ENCODE assay signal across 8 mouse cellular contexts in the genomic region with DNA sequence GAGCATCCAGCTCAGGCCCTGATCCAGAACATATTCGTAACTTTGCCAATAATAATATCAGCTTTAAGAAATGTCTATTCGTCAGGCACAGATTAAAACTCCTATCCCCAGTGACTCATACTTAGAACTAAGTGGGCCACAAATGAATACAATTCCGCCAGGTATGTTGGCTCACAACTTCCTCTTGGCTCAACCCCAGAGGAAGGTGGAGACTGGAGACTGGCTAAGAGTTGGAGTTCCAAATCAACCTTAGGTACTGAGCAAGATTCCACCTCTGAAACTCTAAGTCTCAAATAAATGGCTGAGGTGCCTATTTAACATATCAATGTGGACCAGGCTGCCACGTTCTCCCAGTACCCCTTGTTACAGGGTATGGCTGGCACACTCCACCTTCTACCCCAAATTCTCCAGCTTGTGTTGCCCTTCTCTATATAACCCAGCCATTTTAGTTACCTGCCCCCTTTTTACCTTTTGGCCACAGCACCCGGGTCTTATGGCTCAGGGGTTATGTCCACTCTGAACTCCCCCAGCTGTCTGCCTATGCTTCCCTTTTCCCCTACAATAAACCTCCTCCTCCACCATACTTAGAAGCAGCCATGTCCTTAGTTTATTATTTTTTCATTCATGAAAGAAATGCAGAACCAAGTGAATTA. TPM values are rescaled to one million over a fixed set of nuclear protein-coding genes. Genes with fewer than 3 reads are reported as not detected.
A peak's percentile ranks its signal among the peaks of the same experiment; 100 is the strongest.
DNase-seq lines count a peak whose midpoint lies in the region; ATAC-seq and TF ChIP-seq lines count a peak whose summit lies in the region.

No protein-coding gene starts in this region.

- H3K4me1 ChIP-seq in forebrain, embryonic 11.5 days (replicated peaks; ENCODE audit: control insufficient read depth, insufficient read depth, low read length), result no peaks in the 10 kb centered on the region
- no peaks in the 10 kb centered on the region for H3K4me1 ChIP-seq in kidney, postnatal 0 days (replicated peaks; ENCODE audit: insufficient read depth, low read length)
- peaks cover 4% of the 10 kb centered on the region for H3K4me1 ChIP-seq in midbrain, embryonic 12.5 days

- H3K27me3 ChIP-seq in forebrain, embryonic 11.5 days (ENCODE audit: control insufficient read depth, insufficient read depth, low read length), result no peaks in the 10 kb centered on the region
- no peaks in the 10 kb centered on the region for H3K27me3 ChIP-seq in kidney, postnatal 0 days (ENCODE audit: insufficient read depth, low read length)
- 0 out of 2 replicates have a peak, but pooled peaks cover 9% of the 10 kb centered on the region for H3K27me3 ChIP-seq in midbrain, embryonic 12.5 days

- ATAC-seq in forebrain, embryonic 11.5 days (replicated peaks; ENCODE audit: low FRiP score), result peak; percentile 27; the same call in 1 of the 2 replicates
- no peak for ATAC-seq in kidney, postnatal 0 days (replicated peaks; ENCODE audit: low FRiP score, low read depth)
- peak; percentile 29 for ATAC-seq in midbrain, embryonic 12.5 days (ENCODE audit: low FRiP score, low read depth)

- H3K4me2 ChIP-seq in forebrain, embryonic 11.5 days (ENCODE audit: low read depth, low read length, severe bottlenecking), result peak overlapping the region; percentile 51
- peak overlapping the region; percentile 56 for H3K4me2 ChIP-seq in kidney, postnatal 0 days (ENCODE audit: low read length)
- peak overlapping the region; percentile 57 for H3K4me2 ChIP-seq in midbrain, embryonic 12.5 days (replicated peaks)

- H3K9ac ChIP-seq in forebrain, embryonic 11.5 days (ENCODE audit: low read length), result peak overlapping the region; percentile 63; the same call in 1 of the 2 replicates
- H3K9ac ChIP-seq in kidney, postnatal 0 days (ENCODE audit: low read depth, low read length), result peak overlapping the region; percentile 67; the same call in 1 of the 2 replicates
- peak overlapping the region; percentile 59 for H3K9ac ChIP-seq in midbrain, embryonic 12.5 days (replicated peaks)

- H3K4me3 ChIP-seq in forebrain, embryonic 11.5 days (ENCODE audit: low read depth, low read length), result peak overlapping the region; percentile 51
- H3K4me3 ChIP-seq in kidney, postnatal 0 days (replicated peaks; ENCODE audit: low read depth, low read length), result peak overlapping the region; percentile 54
- peak overlapping the region; percentile 54 for H3K4me3 ChIP-seq in midbrain, embryonic 12.5 days

- WGBS in forebrain, embryonic 11.5 days, result 69% methylated on average over 5 of the region's 5 CpGs
- WGBS in kidney, postnatal 0 days, result 67% methylated on average over 5 of the region's 5 CpGs
- WGBS in midbrain, embryonic 12.5 days, result 68% methylated on average over 5 of the region's 5 CpGs

- H3K36me3 ChIP-seq in forebrain, embryonic 11.5 days (ENCODE audit: control insufficient read depth, insufficient read depth, low read length), result no peaks in the 10 kb centered on the region; the same call in none of the 2 replicates
- H3K36me3 ChIP-seq in kidney, postnatal 0 days (ENCODE audit: insufficient read depth, low read length), result peaks cover 13% of the 10 kb centered on the region; the same call in 1 of the 2 replicates
- H3K36me3 ChIP-seq in midbrain, embryonic 12.5 days, result peaks cover 26% of the 10 kb centered on the region

- peak; percentile 6 for DNase-seq in layer of hippocampus, adult 11-12 months (ENCODE audit: low spot score)
- DNase-seq in layer of hippocampus, adult 8-10 months (ENCODE audit: low spot score in 2 of 2), result no peak
- DNase-seq in NIH3T3 (ENCODE audit: low read depth), result peak; percentile 40
- DNase-seq in forebrain, embryonic 11.5 days (ENCODE audit: low spot score), result no peak
- no peak for DNase-seq in kidney, postnatal 0 days (ENCODE audit: low spot score)
- DNase-seq in embryo, embryonic 11 days, result no peak
- DNase-seq in spleen, adult 18-20 months, result no peak

- H3K27ac ChIP-seq in forebrain, embryonic 11.5 days (ENCODE audit: low read depth, low read length), result no peak overlapping the region
- H3K27ac ChIP-seq in kidney, postnatal 0 days, result peak overlapping the region; percentile 85; the same call in 1 of the 2 replicates
- no peak overlapping the region; the same call in 1 of the 2 replicates for H3K27ac ChIP-seq in midbrain, embryonic 12.5 days (replicated peaks)

- TF ChIP-seq CTCF in kidney, postnatal 0 days (IDR thresholded peaks at IDR 0.05; ENCODE audit: low read depth), result no peak

- peaks cover 4% of the 10 kb centered on the region; the same call in 1 of the 2 replicates for H3K9me3 ChIP-seq in forebrain, embryonic 11.5 days (ENCODE audit: control insufficient read depth, low read length)
- H3K9me3 ChIP-seq in kidney, postnatal 0 days (replicated peaks; ENCODE audit: low read length), result no peaks in the 10 kb centered on the region
- no peaks in the 10 kb centered on the region for H3K9me3 ChIP-seq in midbrain, embryonic 12.5 days

RNA-seq across cellular contexts. Expression of gene Pramef8, which starts 0.5 kb away (rescaled TPM):
- 10 to 100 TPM in 3 of 4 experiments, 1 to 10 TPM in 1; 9.3 to 16.9 (median 12.8) TPM for total RNA-seq in layer of hippocampus, adult 8-10 months (2022)
- polyA plus RNA-seq in forebrain, embryonic 11.5 days (2014; fragmentation: Nextera tagmentation; extraction: Ambion mirVana), result 18.1 and 23.0 TPM in 2 replicates
- polyA plus RNA-seq in kidney, postnatal 0 days (2015; fragmentation: Nextera tagmentation; extraction: Ambion mirVana), result 12.9 and 15.2 TPM in 2 replicates
- polyA plus RNA-seq in midbrain, embryonic 12.5 days (2016; fragmentation: Nextera tagmentation; extraction: Ambion mirVana), result 22.0 and 23.1 TPM in 2 replicates

RNA-seq across cellular contexts. Expression of gene Pramel1, which starts 17.5 kb away (rescaled TPM):
- total RNA-seq in layer of hippocampus, adult 8-10 months (2022), result not detected
- polyA plus RNA-seq in forebrain, embryonic 11.5 days (2014; fragmentation: Nextera tagmentation; extraction: Ambion mirVana), result not detected in 2 replicates
- polyA plus RNA-seq in kidney, postnatal 0 days (2015; fragmentation: Nextera tagmentation; extraction: Ambion mirVana), result not detected in 2 replicates
- not detected in 2 replicates for polyA plus RNA-seq in midbrain, embryonic 12.5 days (2016; fragmentation: Nextera tagmentation; extraction: Ambion mirVana)

RNA-seq across cellular contexts. Expression of gene Oog4, which starts 38.4 kb away (rescaled TPM):
- total RNA-seq in layer of hippocampus, adult 8-10 months (2022), result not detected
- not detected in 2 replicates for polyA plus RNA-seq in forebrain, embryonic 11.5 days (2014; fragmentation: Nextera tagmentation; extraction: Ambion mirVana)
- polyA plus RNA-seq in kidney, postnatal 0 days (2015; fragmentation: Nextera tagmentation; extraction: Ambion mirVana), result not detected in 2 replicates
- polyA plus RNA-seq in midbrain, embryonic 12.5 days (2016; fragmentation: Nextera tagmentation; extraction: Ambion mirVana), result not detected in 2 replicates

Comparison
In these comparisons a context has a peak if more than half of its experiments do, and no peak if none do; other contexts are left out.
1. DNase-seq: peak in layer of hippocampus, adult 11-12 months (single experiment) and NIH3T3 (single experiment); none in layer of hippocampus, adult 8-10 months (0 of 2), forebrain, embryonic 11.5 days (single experiment), kidney, postnatal 0 days (single experiment), embryo, embryonic 11 days (single experiment) and spleen, adult 18-20 months (0 of 2).
2. Peak in every context shown above with its lines, with median percentiles within 50 percentile points of each other: H3K4me2 ChIP-seq, H3K4me3 ChIP-seq and H3K9ac ChIP-seq.